In genomic region chr9:45145533-45146266, GRCm38 (mm10) we compare ENCODE assay signal across 9 mouse cellular contexts. TPM values are rescaled to one million over a fixed set of nuclear protein-coding genes. Genes with fewer than 3 reads are reported as not detected.
DNase-seq lines count a peak whose midpoint lies in the region; ATAC-seq and TF ChIP-seq lines count a peak whose summit lies in the region.
"Had no signal": no experiment of that assay in that cellular context is flagged by ENCODE, and none has a peak within 500 bp of the region (broad histone marks: within the 10 kb centered on the region; RNA-seq: fewer than 3 reads in every experiment).

No protein-coding gene starts in this region.

- H3K4me3 ChIP-seq in lung, embryonic 15.5 days, result peak overlapping the region; percentile 25
- H3K4me3 ChIP-seq in liver, embryonic 12.5 days, result peak overlapping the region; percentile 30
- H3K4me3 ChIP-seq in stomach, postnatal 0 days (ENCODE audit: low read depth, low read length), result peak overlapping the region; percentile 31
- H3K4me3 ChIP-seq: myocyte had no signal

- H3K4me1 ChIP-seq in lung, embryonic 15.5 days, result peaks cover 7% of the 10 kb centered on the region
- H3K4me1 ChIP-seq in liver, embryonic 12.5 days, result no peaks in the 10 kb centered on the region
- H3K4me1 ChIP-seq in stomach, postnatal 0 days (replicated peaks; ENCODE audit: control insufficient read depth, insufficient read depth), result no peaks in the 10 kb centered on the region

- H3K36me3 ChIP-seq in lung, embryonic 15.5 days, result no peaks in the 10 kb centered on the region
- H3K36me3 ChIP-seq in liver, embryonic 12.5 days, result no peaks in the 10 kb centered on the region
- H3K36me3 ChIP-seq in stomach, postnatal 0 days (ENCODE audit: control insufficient read depth, insufficient read depth, low read length), result no peaks in the 10 kb centered on the region

- TF ChIP-seq EP300 in stomach, postnatal 0 days (optimal IDR thresholded peaks at IDR 0.05), result no peak

- peaks cover 85% of the 10 kb centered on the region for H3K27me3 ChIP-seq in lung, embryonic 15.5 days
- H3K27me3 ChIP-seq in liver, embryonic 12.5 days (replicated peaks), result peaks cover 95% of the 10 kb centered on the region
- H3K27me3 ChIP-seq in stomach, postnatal 0 days (ENCODE audit: control insufficient read depth, insufficient read depth, low read length), result peaks cover 3% of the 10 kb centered on the region; the same call in 1 of the 2 replicates

- peak overlapping the region; percentile 60 for H3K4me2 ChIP-seq in lung, embryonic 15.5 days
- H3K4me2 ChIP-seq in liver, embryonic 12.5 days, result peak overlapping the region; percentile 56
- H3K4me2 ChIP-seq in stomach, postnatal 0 days (replicated peaks; ENCODE audit: low read depth), result peak overlapping the region; percentile 59

- H3K9ac ChIP-seq in lung, embryonic 15.5 days, result no peak overlapping the region
- no peak overlapping the region for H3K9ac ChIP-seq in liver, embryonic 12.5 days
- H3K9ac ChIP-seq in stomach, postnatal 0 days (ENCODE audit: low read length), result no peak overlapping the region

- no peak overlapping the region for H3K27ac ChIP-seq in lung, embryonic 15.5 days
- H3K27ac ChIP-seq in liver, embryonic 12.5 days, result no peak overlapping the region
- H3K27ac ChIP-seq in stomach, postnatal 0 days (replicated peaks), result no peak overlapping the region

- TF ChIP-seq CTCF in stomach, postnatal 0 days (IDR thresholded peaks at IDR 0.05; ENCODE audit: low read depth), result 0 out of 2 replicates have a peak, but pooled peaks have one; percentile 18

- ATAC-seq in cerebellum, adult (ENCODE audit: insufficient number of reproducible peaks, low FRiP score, low TSS enrichment), result peak; percentile 24; the same call in 1 of the 2 replicates
- ATAC-seq in lung, embryonic 15.5 days (ENCODE audit: borderline replicate concordance, extremely low read depth, low FRiP score, low TSS enrichment), result no peak
- ATAC-seq in liver, embryonic 12.5 days, result no peak
- ATAC-seq in stomach, postnatal 0 days (ENCODE audit: low FRiP score, low TSS enrichment), result 0 out of 2 replicates have a peak, but pooled peaks have one; percentile 14

- H3K9me3 ChIP-seq in lung, embryonic 15.5 days, result no peaks in the 10 kb centered on the region
- H3K9me3 ChIP-seq in liver, embryonic 12.5 days (replicated peaks), result no peaks in the 10 kb centered on the region
- H3K9me3 ChIP-seq in stomach, postnatal 0 days (ENCODE audit: control insufficient read depth, low read length), result no peaks in the 10 kb centered on the region

- 2% methylated on average over 27 of the region's 27 CpGs for WGBS in lung, embryonic 15.5 days
- 11% methylated on average over 27 of the region's 27 CpGs for WGBS in liver, embryonic 12.5 days (ENCODE audit: insufficient replicate concordance)
- 5% methylated on average over 27 of the region's 27 CpGs for WGBS in stomach, postnatal 0 days

- DNase-seq in cerebellum, postnatal 10 days, result no peak
- no peak for DNase-seq in lung, postnatal 25 days (ENCODE audit: low spot score)
- DNase-seq in forelimb bud, embryonic 11.5 days (ENCODE audit: low read depth, low spot score), result peak; percentile 44
- no peak for DNase-seq in stomach, postnatal 0 days (ENCODE audit: low spot score)
- no peak for DNase-seq in ovary, postnatal 14 days (ENCODE audit: low spot score)

RNA-seq across cellular contexts. Expression of gene Scn4b, which starts 7.5 kb away (rescaled TPM):
- polyA plus RNA-seq in lung, embryonic 15.5 days (2015; fragmentation: Nextera tagmentation; extraction: Ambion mirVana), result 0.48 and 0.65 TPM in 2 replicates
- 0.25 and 0.33 TPM in 2 replicates for polyA plus RNA-seq in liver, embryonic 12.5 days (2016; fragmentation: Nextera tagmentation; extraction: Ambion mirVana)
- 0.11 TPM in 2 replicates for polyA plus RNA-seq in stomach, postnatal 0 days (2015; fragmentation: Nextera tagmentation; extraction: Ambion mirVana)
- polyA plus RNA-seq: myocyte had no signal

RNA-seq across cellular contexts. Expression of gene Scn2b, which starts 28.1 kb away (rescaled TPM):
- polyA plus RNA-seq in lung, embryonic 15.5 days (2015; fragmentation: Nextera tagmentation; extraction: Ambion mirVana), result 4.0 and 4.2 TPM in 2 replicates
- 0.70 and 0.90 TPM in 2 replicates for polyA plus RNA-seq in liver, embryonic 12.5 days (2016; fragmentation: Nextera tagmentation; extraction: Ambion mirVana)
- 0.84 and 0.94 TPM in 2 replicates for polyA plus RNA-seq in stomach, postnatal 0 days (2015; fragmentation: Nextera tagmentation; extraction: Ambion mirVana)
- polyA plus RNA-seq: myocyte had no signal

RNA-seq across cellular contexts. Expression of gene BC049352, which starts 36.1 kb away (rescaled TPM):
- polyA plus RNA-seq in lung, embryonic 15.5 days (2015; fragmentation: Nextera tagmentation; extraction: Ambion mirVana), result 0.18 TPM in 1 of 2 replicates, not detected in the other
- 0.10 TPM in 1 of 2 replicates, not detected in the other for polyA plus RNA-seq in liver, embryonic 12.5 days (2016; fragmentation: Nextera tagmentation; extraction: Ambion mirVana)
- polyA plus RNA-seq in stomach, postnatal 0 days (2015; fragmentation: Nextera tagmentation; extraction: Ambion mirVana), result 0.11 and 0.12 TPM in 2 replicates
- polyA plus RNA-seq: myocyte had no signal

RNA-seq across cellular contexts. Expression of gene Tmprss4, which starts 58.2 kb away (rescaled TPM):
- 1.7 and 2.6 TPM in 2 replicates for polyA plus RNA-seq in lung, embryonic 15.5 days (2015; fragmentation: Nextera tagmentation; extraction: Ambion mirVana)
- polyA plus RNA-seq in liver, embryonic 12.5 days (2016; fragmentation: Nextera tagmentation; extraction: Ambion mirVana), result not detected in 2 replicates
- 23.4 and 25.3 TPM in 2 replicates for polyA plus RNA-seq in stomach, postnatal 0 days (2015; fragmentation: Nextera tagmentation; extraction: Ambion mirVana)
- polyA plus RNA-seq: myocyte had no signal

Comparison
In these comparisons a context has a peak if more than half of its experiments do, and no peak if none do; other contexts are left out.
1. ATAC-seq: peak in cerebellum, adult (single experiment) and stomach, postnatal 0 days (single experiment); none in lung, embryonic 15.5 days (single experiment) and liver, embryonic 12.5 days (single experiment).
2. Peak in every context shown above with its lines, with median percentiles within 50 percentile points of each other: H3K4me2 ChIP-seq and H3K4me3 ChIP-seq.